Mouse (Mus musculus): Measurements from ENCODE around the gene Ccdc88a. TPM values are rescaled to one million over a fixed set of nuclear protein-coding genes. Genes with fewer than 3 reads are reported as not detected.

The Ccdc88a gene
- 28.4 and 30.8 TPM in 2 replicates for polyA plus RNA-seq (2011; ENCODE audit: insufficient read depth, insufficient read length, low read depth, missing spikeins)

- no peaks in the 10 kb centered on the region for H3K27me3 ChIP-seq (ENCODE audit: control insufficient read depth, insufficient read depth, low read length, poor library complexity, severe bottlenecking)
- H3K27ac ChIP-seq (ENCODE audit: insufficient read depth, low read length): no peak within 1 kb of the TSS
- peak within 1 kb of the TSS; percentile 87 for H3K4me3 ChIP-seq (ENCODE audit: low read depth, low read length)
- H3K9ac ChIP-seq (ENCODE audit: low read depth, poor library complexity, severe bottlenecking): peak within 1 kb of the TSS; percentile 97
- H3K36me3 ChIP-seq (ENCODE audit: control insufficient read depth, insufficient read depth, low read length, poor library complexity, severe bottlenecking): no peaks in the 10 kb centered on the region
- no peaks in the 10 kb centered on the region for H3K9me3 ChIP-seq (replicated peaks; ENCODE audit: control insufficient read depth, insufficient read depth, low read length, poor library complexity, severe bottlenecking)
- peak; percentile 69 for TF ChIP-seq POLR2A (IDR thresholded peaks at IDR 0.05; ENCODE audit: insufficient read depth, low read length)
- no peak for TF ChIP-seq CTCF (IDR thresholded peaks at IDR 0.05; ENCODE audit: low read depth, low read length)
- TF ChIP-seq EP300 (IDR thresholded peaks at IDR 0.05; ENCODE audit: insufficient read depth, low read depth, low read length): 0 out of 2 replicates have a peak, but pooled peaks have one; percentile 25
- no peaks in the 10 kb centered on the region for H3K4me1 ChIP-seq (ENCODE audit: control insufficient read depth, insufficient read depth, low read length)
These were observed at the start of gene Ccdc88a for GRCm38 (mm10) chr11:29373396-29374273. Gene Ccdc88a (plus strand): TSS chr11:29373658.

GRCm38 (mm10) chr11:29335505-29335904, 38.0 kb upstream of the Ccdc88a start:
- H3K27ac ChIP-seq (ENCODE audit: insufficient read depth, low read length): no peak overlapping the region
- H3K4me3 ChIP-seq (ENCODE audit: low read depth, low read length): no peak overlapping the region
- no peaks in the 10 kb centered on the region for H3K4me1 ChIP-seq (ENCODE audit: control insufficient read depth, insufficient read depth, low read length)
- no peaks in the 10 kb centered on the region for H3K27me3 ChIP-seq (ENCODE audit: control insufficient read depth, insufficient read depth, low read length, poor library complexity, severe bottlenecking)
- H3K36me3 ChIP-seq (ENCODE audit: control insufficient read depth, insufficient read depth, low read length, poor library complexity, severe bottlenecking): no peaks in the 10 kb centered on the region
- TF ChIP-seq EP300 (IDR thresholded peaks at IDR 0.05; ENCODE audit: insufficient read depth, low read depth, low read length) (no peak), CTCF (IDR thresholded peaks at IDR 0.05; ENCODE audit: low read depth, low read length) (no peak), POLR2A (IDR thresholded peaks at IDR 0.05; ENCODE audit: insufficient read depth, low read length) (no peak)
- H3K9ac ChIP-seq (ENCODE audit: low read depth, poor library complexity, severe bottlenecking): no peak overlapping the region
- H3K9me3 ChIP-seq (replicated peaks; ENCODE audit: control insufficient read depth, insufficient read depth, low read length, poor library complexity, severe bottlenecking): no peaks in the 10 kb centered on the region

GRCm38 (mm10) chr11:29341259-29341658, 32.2 kb upstream of the Ccdc88a start:
- Histone ChIP-seq H3K27ac (ENCODE audit: insufficient read depth, low read length) (no peak overlapping the region), H3K9ac (ENCODE audit: low read depth, poor library complexity, severe bottlenecking) (no peak overlapping the region), H3K36me3 (ENCODE audit: control insufficient read depth, insufficient read depth, low read length, poor library complexity, severe bottlenecking) (no peaks in the 10 kb centered on the region), H3K4me1 (ENCODE audit: control insufficient read depth, insufficient read depth, low read length) (no peaks in the 10 kb centered on the region), H3K4me3 (ENCODE audit: low read depth, low read length) (no peak overlapping the region), H3K27me3 (ENCODE audit: control insufficient read depth, insufficient read depth, low read length, poor library complexity, severe bottlenecking) (no peaks in the 10 kb centered on the region), H3K9me3 (replicated peaks; ENCODE audit: control insufficient read depth, insufficient read depth, low read length, poor library complexity, severe bottlenecking) (no peaks in the 10 kb centered on the region)
- TF ChIP-seq POLR2A (IDR thresholded peaks at IDR 0.05; ENCODE audit: insufficient read depth, low read length) (no peak), EP300 (IDR thresholded peaks at IDR 0.05; ENCODE audit: insufficient read depth, low read depth, low read length) (no peak), CTCF (IDR thresholded peaks at IDR 0.05; ENCODE audit: low read depth, low read length) (no peak)

- TF ChIP-seq POLR2A (IDR thresholded peaks at IDR 0.05; ENCODE audit: insufficient read depth, low read length) (no peak), CTCF (IDR thresholded peaks at IDR 0.05; ENCODE audit: low read depth, low read length) (no peak), EP300 (IDR thresholded peaks at IDR 0.05; ENCODE audit: insufficient read depth, low read depth, low read length) (no peak)
- Histone ChIP-seq H3K9me3 (replicated peaks; ENCODE audit: control insufficient read depth, insufficient read depth, low read length, poor library complexity, severe bottlenecking) (no peaks in the 10 kb centered on the region), H3K4me1 (ENCODE audit: control insufficient read depth, insufficient read depth, low read length) (no peaks in the 10 kb centered on the region), H3K27ac (ENCODE audit: insufficient read depth, low read length) (no peak overlapping the region), H3K9ac (ENCODE audit: low read depth, poor library complexity, severe bottlenecking) (no peak overlapping the region), H3K36me3 (ENCODE audit: control insufficient read depth, insufficient read depth, low read length, poor library complexity, severe bottlenecking) (no peaks in the 10 kb centered on the region), H3K27me3 (ENCODE audit: control insufficient read depth, insufficient read depth, low read length, poor library complexity, severe bottlenecking) (no peaks in the 10 kb centered on the region), H3K4me3 (ENCODE audit: low read depth, low read length) (no peak overlapping the region)
These were observed 28.4 kb upstream of the Ccdc88a start for GRCm38 (mm10) chr11:29344891-29345657.

GRCm38 (mm10) chr11:29345673-29346286, 27.7 kb upstream of the Ccdc88a start:
- Histone ChIP-seq H3K27me3 (ENCODE audit: control insufficient read depth, insufficient read depth, low read length, poor library complexity, severe bottlenecking) (no peaks in the 10 kb centered on the region), H3K9me3 (replicated peaks; ENCODE audit: control insufficient read depth, insufficient read depth, low read length, poor library complexity, severe bottlenecking) (no peaks in the 10 kb centered on the region), H3K27ac (ENCODE audit: insufficient read depth, low read length) (no peak overlapping the region), H3K9ac (ENCODE audit: low read depth, poor library complexity, severe bottlenecking) (no peak overlapping the region), H3K4me1 (ENCODE audit: control insufficient read depth, insufficient read depth, low read length) (no peaks in the 10 kb centered on the region), H3K4me3 (ENCODE audit: low read depth, low read length) (no peak overlapping the region), H3K36me3 (ENCODE audit: control insufficient read depth, insufficient read depth, low read length, poor library complexity, severe bottlenecking) (no peaks in the 10 kb centered on the region)
- no peak for TF ChIP-seq EP300 (IDR thresholded peaks at IDR 0.05; ENCODE audit: insufficient read depth, low read depth, low read length)
- TF ChIP-seq CTCF (IDR thresholded peaks at IDR 0.05; ENCODE audit: low read depth, low read length): no peak
- TF ChIP-seq POLR2A (IDR thresholded peaks at IDR 0.05; ENCODE audit: insufficient read depth, low read length): no peak

Data from ES-Bruce4 (cell line).